Mouse (Mus musculus): Measurements from ENCODE around the gene Ap1g1. TPM values are rescaled to one million over a fixed set of nuclear protein-coding genes. Genes with fewer than 3 reads are reported as not detected.

Ap1g1 gene
- total RNA-seq, 2 experiments from 2014 or later: 30.6 to 50.7 TPM

- ATAC-seq (replicated peaks; ENCODE audit: low FRiP score, poor library complexity, severe bottlenecking): no peak
Observed at GRCm38 (mm10) chr8:109907376-109907775, 129.0 kb downstream of the Ap1g1 start.

Other genes with a start within 250 kb of the Ap1g1 start
- 8.0 and 12.6 TPM in 2 replicates for gene Dhx38, start 212.7 kb upstream of the Ap1g1 start, total RNA-seq (2015; ENCODE audit: low replicate concordance)
- gene Dhx38, start 212.7 kb upstream of the Ap1g1 start, total RNA-seq (2017; ENCODE audit: low replicate concordance): 21.2 and 29.7 TPM in 2 replicates
- gene Txnl4b, start 212.7 kb upstream of the Ap1g1 start, total RNA-seq (2015; ENCODE audit: low replicate concordance): 4.0 and 8.0 TPM in 2 replicates
- gene Txnl4b, start 212.7 kb upstream of the Ap1g1 start, total RNA-seq (2017; ENCODE audit: low replicate concordance): 10.7 and 11.5 TPM in 2 replicates
- 70.4 and 83.3 TPM in 2 replicates for gene Hp, start 199.4 kb upstream of the Ap1g1 start, total RNA-seq (2015; ENCODE audit: low replicate concordance)
- 65.3 and 67.6 TPM in 2 replicates for gene Hp, start 199.4 kb upstream of the Ap1g1 start, total RNA-seq (2017; ENCODE audit: low replicate concordance)
- gene Dhodh, start 169.9 kb upstream of the Ap1g1 start, total RNA-seq (2015; ENCODE audit: low replicate concordance): 4.7 and 7.1 TPM in 2 replicates
- gene Dhodh, start 169.9 kb upstream of the Ap1g1 start, total RNA-seq (2017; ENCODE audit: low replicate concordance): 3.4 and 7.3 TPM in 2 replicates
- not detected in 2 replicates for gene Pkd1l3, start 164.0 kb upstream of the Ap1g1 start, total RNA-seq (2015; ENCODE audit: low replicate concordance)
- not detected in 2 replicates for gene Pkd1l3, start 164.0 kb upstream of the Ap1g1 start, total RNA-seq (2017; ENCODE audit: low replicate concordance)
- 66.7 and 85.9 TPM in 2 replicates for gene Ist1, start 85.3 kb upstream of the Ap1g1 start, total RNA-seq (2015; ENCODE audit: low replicate concordance)
- gene Ist1, start 85.3 kb upstream of the Ap1g1 start, total RNA-seq (2017; ENCODE audit: low replicate concordance): 45.2 and 62.4 TPM in 2 replicates
- 14.3 and 14.8 TPM in 2 replicates for gene Zfp821, start 73.0 kb upstream of the Ap1g1 start, total RNA-seq (2015; ENCODE audit: low replicate concordance)
- gene Zfp821, start 73.0 kb upstream of the Ap1g1 start, total RNA-seq (2017; ENCODE audit: low replicate concordance): 38.2 and 43.3 TPM in 2 replicates
- gene Atxn1l, start 40.8 kb upstream of the Ap1g1 start, total RNA-seq (2015; ENCODE audit: low replicate concordance): 2.9 and 10.1 TPM in 2 replicates
- 4.4 and 5.8 TPM in 2 replicates for gene Atxn1l, start 40.8 kb upstream of the Ap1g1 start, total RNA-seq (2017; ENCODE audit: low replicate concordance)
- 36.0 and 45.7 TPM in 2 replicates for gene Phlpp2, start 90.0 kb downstream of the Ap1g1 start, total RNA-seq (2015; ENCODE audit: low replicate concordance)
- gene Phlpp2, start 90.0 kb downstream of the Ap1g1 start, total RNA-seq (2017; ENCODE audit: low replicate concordance): 59.8 and 73.4 TPM in 2 replicates
- gene Marveld3, start 183.6 kb downstream of the Ap1g1 start, total RNA-seq (2015; ENCODE audit: low replicate concordance): not detected in 2 replicates
- not detected in 2 replicates for gene Marveld3, start 183.6 kb downstream of the Ap1g1 start, total RNA-seq (2017; ENCODE audit: low replicate concordance)
- gene Tat, start 211.9 kb downstream of the Ap1g1 start, total RNA-seq (2015; ENCODE audit: low replicate concordance): not detected in 2 replicates
- not detected in 2 replicates for gene Tat, start 211.9 kb downstream of the Ap1g1 start, total RNA-seq (2017; ENCODE audit: low replicate concordance)

Measured in erythroid progenitor cell, adult 5-6 weeks (primary cell).